Mouse (Mus musculus): ENCODE measurements around the gene Bik. TPM values are rescaled to one million over a fixed set of nuclear protein-coding genes. Genes with fewer than 3 reads are reported as not detected.
"Not testable (repeated sequence)": the region's sequence is repeated elsewhere in the genome, so short reads cannot be mapped to it uniquely, and the experiment has no call there.

Gene Bik
- total and polyA plus RNA-seq, 3 experiments = 0.50 TPM; not detected in 2

DNA sequence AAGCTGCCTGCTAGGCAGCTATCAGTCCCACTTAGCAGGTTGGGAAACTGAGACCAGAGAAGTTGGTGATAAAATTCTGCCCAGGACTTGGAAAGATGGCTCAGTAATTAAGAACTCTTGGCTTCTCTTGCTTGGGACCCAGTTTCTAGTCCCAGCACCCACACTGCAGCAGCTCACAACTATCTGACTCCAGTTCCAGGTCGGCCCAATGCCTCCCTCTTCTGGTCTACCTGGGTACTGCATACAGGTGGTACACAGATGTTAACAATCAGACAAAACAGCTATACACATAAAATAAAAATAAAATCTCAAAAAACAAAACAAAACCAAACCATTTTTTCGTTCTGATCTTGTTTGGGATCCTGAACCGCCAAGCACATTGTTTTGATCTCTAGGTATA, 26.3 kb upstream of the Bik start:
- dilution Hi-C loops (cut with MboI; ENCODE audit: extremely low pct_ligation_motif_present, extremely low pct_unique_long_range_greater_than_20kb, low sequenced_read_pairs) (no loop called here), in situ Hi-C loops (cut with MboI; ENCODE audit: low pct_ligation_motif_present, low pct_unique_long_range_greater_than_20kb, low sequenced_read_pairs) (loop anchor here (25.0 kb wide), 1 partner anchor 288 kb away; no protein-coding TSS in a partner anchor)
- no peak overlapping the region for H3K27ac ChIP-seq (ENCODE audit: insufficient read depth, low read depth)
- no peak overlapping the region for H3K9ac ChIP-seq (ENCODE audit: insufficient read depth, low read depth)
- peaks cover 3% of the 10 kb centered on the region for H3K9me3 ChIP-seq (replicated peaks; ENCODE audit: low read length)
- DNase-seq (ENCODE audit: extremely low read depth) = peak; percentile 50
- no peaks in the 10 kb centered on the region for H3K79me2 ChIP-seq (replicated peaks; ENCODE audit: control insufficient read depth, extremely low read depth, insufficient read depth, poor library complexity, severe bottlenecking)
- no peak for TF ChIP-seq GABPA (IDR thresholded peaks at IDR 0.05; ENCODE audit: insufficient replicate concordance, low read depth, low read length)
- no peak for TF ChIP-seq JUND (conservative IDR thresholded peaks at IDR 0.05; ENCODE audit: low read depth, low read length)
- TF ChIP-seq MYC (IDR thresholded peaks at IDR 0.05; ENCODE audit: low read depth, low read length) = no peak
- TF ChIP-seq CTCF (conservative IDR thresholded peaks at IDR 0.05 in 1 of 2, IDR thresholded peaks at IDR 0.05 in 1 of 2; ENCODE audit: low read depth in 2 of 2, low read length in 2 of 2) = peak; percentile 61 to 68
- TF ChIP-seq NRF1 (IDR thresholded peaks at IDR 0.05; ENCODE audit: low read depth, low read length) = no peak
- no peak for TF ChIP-seq JUN (IDR thresholded peaks at IDR 0.05; ENCODE audit: insufficient read depth, low read depth, low read length)
- no peak for TF ChIP-seq TCF12 (IDR thresholded peaks at IDR 0.05; ENCODE audit: low read depth, low read length)
- no peak for TF ChIP-seq TBP (conservative IDR thresholded peaks at IDR 0.05; ENCODE audit: low read depth, low read length)
- no peak for TF ChIP-seq USF1 (IDR thresholded peaks at IDR 0.05; ENCODE audit: low read depth, low read length)
- TF ChIP-seq NELFE (IDR thresholded peaks at IDR 0.05; ENCODE audit: low read depth, low read length) = no peak
- no peak for TF ChIP-seq CHD2 (IDR thresholded peaks at IDR 0.05; ENCODE audit: low read length)
- no peak for TF ChIP-seq PAX5 (IDR thresholded peaks at IDR 0.05; ENCODE audit: low read length)
- TF ChIP-seq SIN3A (IDR thresholded peaks at IDR 0.05; ENCODE audit: low read length) = no peak
- TF ChIP-seq IRF4 (IDR thresholded peaks at IDR 0.05; ENCODE audit: low read depth, low read length) = no peak
- no peak for TF ChIP-seq POLR2AphosphoS2 (IDR thresholded peaks at IDR 0.05; ENCODE audit: low read depth, low read length)
- TF ChIP-seq SMC3 (IDR thresholded peaks at IDR 0.05; ENCODE audit: low read depth, low read length) = peak; percentile 56
- TF ChIP-seq ZKSCAN1 (IDR thresholded peaks at IDR 0.05; ENCODE audit: borderline replicate concordance, low read depth, low read length) = no peak
- TF ChIP-seq HCFC1 (IDR thresholded peaks at IDR 0.05; ENCODE audit: low read depth, low read length) = no peak
- no peak for TF ChIP-seq MAFK (IDR thresholded peaks at IDR 0.05; ENCODE audit: insufficient replicate concordance, low read length)
- TF ChIP-seq RCOR1 (conservative IDR thresholded peaks at IDR 0.05; ENCODE audit: low read depth, low read length) = no peak
- TF ChIP-seq EP300 (IDR thresholded peaks at IDR 0.05; ENCODE audit: low read length) = no peak
- no peak for TF ChIP-seq BHLHE40 (IDR thresholded peaks at IDR 0.05; ENCODE audit: low read depth, low read length)
- no peak for TF ChIP-seq POLR2A (IDR thresholded peaks at IDR 0.05; ENCODE audit: low read depth, low read length)
- peak; percentile 66 for TF ChIP-seq RAD21 (IDR thresholded peaks at IDR 0.05; ENCODE audit: low read depth, low read length)
- no peak for TF ChIP-seq UBTF (IDR thresholded peaks at IDR 0.05; ENCODE audit: low read depth, low read length)
- TF ChIP-seq ZNF384 (IDR thresholded peaks at IDR 0.05; ENCODE audit: low read depth, low read length) = no peak
- H3K27me3 ChIP-seq (replicated peaks) = no peaks in the 10 kb centered on the region
- H3K4me1 ChIP-seq (ENCODE audit: control insufficient read depth in 1 of 2, insufficient read depth in 2 of 2) = peaks cover 0 to 10% of the 10 kb centered on the region in 2 experiments; a peak in 1 of 4 replicates
- peaks cover 13 to 56% of the 10 kb centered on the region in 2 experiments for H3K36me3 ChIP-seq (replicated peaks in 1 of 2; ENCODE audit: control insufficient read depth in 1 of 2, insufficient read depth in 1 of 2, low read length in 1 of 2)
- H3K4me2 ChIP-seq (ENCODE audit: insufficient read depth, low read depth, poor library complexity, severe bottlenecking) = no peak overlapping the region
- no peak overlapping the region for H3K4me3 ChIP-seq (replicated peaks in 1 of 3; ENCODE audit: low read depth in 2 of 3, low read length in 2 of 3, poor library complexity in 1 of 3)

GRCm38 (mm10) chr15:83501483-83501882, 25.2 kb upstream of the Bik start:
- H3K9ac ChIP-seq (ENCODE audit: insufficient read depth, low read depth); H3K4me1 ChIP-seq (ENCODE audit: control insufficient read depth in 1 of 2, insufficient read depth in 2 of 2); dilution Hi-C loops (cut with MboI; ENCODE audit: extremely low pct_ligation_motif_present, extremely low pct_unique_long_range_greater_than_20kb, low sequenced_read_pairs); H3K79me2 ChIP-seq (replicated peaks; ENCODE audit: control insufficient read depth, extremely low read depth, insufficient read depth, poor library complexity, severe bottlenecking); H3K9me3 ChIP-seq (replicated peaks; ENCODE audit: low read length); H3K27ac ChIP-seq (ENCODE audit: insufficient read depth, low read depth); H3K4me2 ChIP-seq (ENCODE audit: insufficient read depth, low read depth, poor library complexity, severe bottlenecking); H3K4me3 ChIP-seq (replicated peaks in 1 of 3; ENCODE audit: low read depth in 2 of 3, low read length in 2 of 3, poor library complexity in 1 of 3); H3K27me3 ChIP-seq (replicated peaks): not testable (repeated sequence)
- H3K36me3 ChIP-seq (replicated peaks in 1 of 2; ENCODE audit: control insufficient read depth in 1 of 2, insufficient read depth in 1 of 2, low read length in 1 of 2) = peaks cover 7 to 52% of the 10 kb centered on the region in 2 experiments
- in situ Hi-C loops (cut with MboI; ENCODE audit: low pct_ligation_motif_present, low pct_unique_long_range_greater_than_20kb, low sequenced_read_pairs) = loop anchor here (25.0 kb wide), 1 partner anchor 289 kb away; no protein-coding TSS in a partner anchor
- DNase-seq (ENCODE audit: extremely low read depth) = peak; percentile 29

All from CH12.LX (cell line).